Mouse (Mus musculus) right cerebral cortex, postnatal 25 days (tissue): ENCODE measurements around the gene Gm8265.
"Not testable (repeated sequence)": the region's sequence is repeated elsewhere in the genome, so short reads cannot be mapped to it uniquely, and the experiment has no call there.

Experiments used
- DNase-seq: peaks from one replicate; pipeline ENCODE4 v3.0.0; 2022

Gm8265 gene

GRCm38 (mm10) chr14:5632928-5633327 is at the start of gene Gm8265:
TSS of gene Gm8265 (minus strand) at chr14:5633028.
- not testable (repeated sequence) for DNase-seq
